Mouse (Mus musculus) gastrocnemius, adult 2 months (tissue): ENCODE results near the gene Unc13a. TPM values are rescaled to one million over a fixed set of nuclear protein-coding genes. Genes with fewer than 3 reads are reported as not detected.

Experiments used
- DNase-seq: peaks from one replicate; pipeline ENCODE4 v3.0.0; 2022
- H3K27ac ChIP-seq: fragments of 200-600 bp; 2 replicates; pipeline ENCODE4 v1.8.1; 2022; ENCODE audit warnings: mild to moderate bottlenecking
- H3K4me3 ChIP-seq: fragments of 200-600 bp; 2 replicates; pipeline ENCODE4 v1.8.1; 2022; ENCODE audit warnings: mild to moderate bottlenecking, moderate library complexity
- CTCF ChIP-seq: fragments of 200-600 bp; IDR thresholded peaks from 2 replicates; pipeline ENCODE4 v1.8.1; 2022; ENCODE audit warnings: antibody characterized with exemption, mild to moderate bottlenecking, moderate library complexity
- intact Hi-C: fragments of 180-260 bp; cut with DNase I; formaldehyde crosslinking; loops from one replicate; pipeline ENCODE4 v1.15.1; 2025
- total RNA-seq, 2 experiments: library from RNA; stranded (reverse); gene quantifications; 2 replicates each; pipeline ENCODE4 v1.2.3; 2021

The Unc13a gene
- total RNA-seq, 2 experiments from 2014 or later, result not detected

GRCm38 (mm10) chr8:71638321-71638720 lies 33.2 kb downstream of the Unc13a start:
- DNase-seq, result no peak
- intact Hi-C loops, result loop anchor here (10.0 kb wide), 1 partner anchor 194 kb away; no protein-coding TSS in a partner anchor

GRCm38 (mm10) chr8:71637149-71638095 lies 34.1 kb downstream of the Unc13a start:
- Histone ChIP-seq H3K4me3 (no peak overlapping the region), H3K27ac (no peak overlapping the region)
- intact Hi-C loops, result loop anchor here (10.0 kb wide), 1 partner anchor 193 kb away; no protein-coding TSS in a partner anchor
- TF ChIP-seq CTCF, result no peak
- DNase-seq, result no peak

More at GRCm38 (mm10) chr8:71638321-71638720, 33.2 kb downstream of the Unc13a start:
- Histone ChIP-seq H3K27ac (no peak overlapping the region), H3K4me3 (no peak overlapping the region)
- no peak for TF ChIP-seq CTCF

DNA sequence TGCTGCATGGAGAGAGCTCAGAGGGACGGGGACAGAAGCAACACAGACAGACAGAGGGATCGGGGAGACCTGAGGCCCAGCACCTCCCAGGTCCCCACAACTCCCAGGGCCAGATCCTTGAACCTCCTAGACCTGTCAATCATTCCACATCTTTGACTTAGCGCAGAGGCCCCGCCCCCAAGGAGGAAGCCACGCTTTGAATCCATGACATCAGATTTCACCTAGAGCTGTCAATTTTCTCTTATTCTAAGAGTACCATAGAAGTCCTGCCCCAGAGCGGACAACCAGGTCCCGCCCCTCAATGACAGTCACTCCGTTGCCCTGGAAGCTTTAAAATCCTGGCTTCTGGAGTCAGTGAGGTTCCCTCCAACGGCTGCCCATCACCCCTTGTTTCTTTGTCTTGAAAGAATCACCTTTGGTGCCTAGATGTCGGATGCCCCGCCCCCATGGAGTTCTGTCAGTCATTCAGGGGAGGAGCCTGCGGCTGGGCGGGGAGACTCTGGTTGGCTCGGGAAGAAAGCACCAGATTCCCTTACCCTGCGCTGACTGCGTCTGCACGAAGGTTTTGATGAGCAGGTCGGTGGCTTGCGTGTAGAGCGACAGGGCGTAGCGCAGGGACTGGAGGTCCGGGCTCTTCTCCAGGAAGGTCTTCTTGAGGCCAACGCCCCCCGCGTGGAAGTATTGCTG lies 37.4 kb downstream of the Unc13a start:
- intact Hi-C loops, result loop anchor here (1.0 to 10.0 kb wide), 2 partner anchors 71 to 189 kb away; no protein-coding TSS in a partner anchor
- no peak overlapping the region for H3K27ac ChIP-seq
- no peak for TF ChIP-seq CTCF
- peak overlapping the region; percentile 13; the same call in 1 of the 2 replicates for H3K4me3 ChIP-seq
- DNase-seq, result peak; percentile 68

DNA sequence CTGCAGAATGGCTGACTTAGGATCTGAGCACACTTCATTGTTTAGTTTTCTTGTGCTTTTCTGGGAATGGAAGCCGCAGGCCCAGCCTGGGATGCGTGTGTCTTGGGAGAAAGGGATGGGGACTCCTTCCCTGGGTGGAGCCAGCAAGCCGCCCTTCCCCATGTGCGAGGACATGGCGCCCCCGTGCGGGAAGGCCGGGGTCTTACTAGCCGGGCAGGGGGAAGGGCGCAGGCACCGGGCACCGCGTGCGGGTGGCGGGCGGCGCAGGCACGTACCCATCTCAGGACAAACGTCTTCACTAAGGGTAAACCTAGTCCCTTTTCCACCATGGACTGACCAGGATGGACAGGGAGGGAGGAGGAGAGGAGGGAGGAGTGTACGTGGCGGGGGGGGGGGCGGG lies 38.4 kb downstream of the Unc13a start:
- Histone ChIP-seq H3K27ac (no peak overlapping the region), H3K4me3 (peak overlapping the region; percentile 36)
- intact Hi-C loops, result loop anchor here (1.0 to 10.0 kb wide), 2 partner anchors 70 to 188 kb away; no protein-coding TSS in a partner anchor
- TF ChIP-seq CTCF, result peak; percentile 74
- peak; percentile 87 for DNase-seq

- no peak for TF ChIP-seq CTCF
- intact Hi-C loops, result loop anchor here (10.0 kb wide), 1 partner anchor 187 kb away; no protein-coding TSS in a partner anchor
- Histone ChIP-seq H3K4me3 (no peak overlapping the region), H3K27ac (no peak overlapping the region)
- no peak for DNase-seq
These were observed 39.7 kb downstream of the Unc13a start for GRCm38 (mm10) chr8:71631897-71632296.

GRCm38 (mm10) chr8:71630761-71631160 lies 40.8 kb downstream of the Unc13a start:
- Histone ChIP-seq H3K4me3 (no peak overlapping the region), H3K27ac (no peak overlapping the region)
- no peak for TF ChIP-seq CTCF
- intact Hi-C loops, result loop anchor here (10.0 kb wide), 1 partner anchor 186 kb away; no protein-coding TSS in a partner anchor
- DNase-seq, result no peak

- peak overlapping the region; percentile 89 for H3K27ac ChIP-seq
- H3K4me3 ChIP-seq, result peak overlapping the region; percentile 75
- TF ChIP-seq CTCF, result no peak
- peak; percentile 72 for DNase-seq
- intact Hi-C loops, result loop anchor here (2.0 to 10.0 kb wide), 2 partner anchors 37 to 185 kb away; partner anchors contain the start of gene Pgls
These were observed 41.8 kb downstream of the Unc13a start for GRCm38 (mm10) chr8:71629781-71630212.

DNA sequence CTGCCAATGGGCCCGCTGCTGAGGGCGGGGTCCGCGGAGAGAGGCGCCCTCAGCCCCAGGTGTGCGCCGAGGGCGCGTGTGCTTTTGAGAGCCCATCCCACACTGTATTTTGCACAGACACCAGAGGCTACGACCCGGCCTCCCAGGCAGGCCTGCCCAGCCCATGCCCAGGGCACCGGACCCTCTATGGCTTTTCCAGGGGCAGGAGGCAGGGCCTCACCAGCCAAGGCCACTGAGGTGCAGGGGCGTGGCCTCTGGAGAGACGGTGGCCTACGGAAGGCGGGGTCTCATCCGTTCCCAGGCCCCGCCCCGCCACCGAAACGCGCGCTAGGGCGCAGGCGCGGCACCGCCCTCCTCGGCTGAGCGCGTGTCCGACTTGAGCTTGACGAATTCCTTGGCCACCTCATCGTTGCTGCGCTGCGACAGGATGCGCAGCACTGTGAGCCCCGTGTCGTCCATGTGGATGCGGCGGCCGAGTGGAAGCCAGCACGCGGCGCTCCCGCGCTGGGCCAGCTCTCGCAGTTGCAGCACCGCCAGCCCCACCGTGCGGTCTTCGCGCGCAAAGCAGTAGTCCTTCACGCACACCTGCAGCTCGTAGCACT lies 42.4 kb downstream of the Unc13a start:
- H3K4me3 ChIP-seq, result peak overlapping the region; percentile 75
- intact Hi-C loops, result loop anchor here (2.0 kb wide), 1 partner anchor 36 kb away; the partner anchor contains the start of gene Pgls
- peak overlapping the region; percentile 89 for H3K27ac ChIP-seq
- DNase-seq, result peak; percentile 95
- TF ChIP-seq CTCF, result peak; percentile 52

- intact Hi-C loops, result loop anchor here (2.0 kb wide), 1 partner anchor 36 kb away; the partner anchor contains the start of gene Pgls
- DNase-seq, result peak; percentile 47
- no peak for TF ChIP-seq CTCF
- peak overlapping the region; percentile 75 for H3K4me3 ChIP-seq
- peak overlapping the region; percentile 89 for H3K27ac ChIP-seq
These were observed 43.0 kb downstream of the Unc13a start for GRCm38 (mm10) chr8:71628396-71629095.

DNA sequence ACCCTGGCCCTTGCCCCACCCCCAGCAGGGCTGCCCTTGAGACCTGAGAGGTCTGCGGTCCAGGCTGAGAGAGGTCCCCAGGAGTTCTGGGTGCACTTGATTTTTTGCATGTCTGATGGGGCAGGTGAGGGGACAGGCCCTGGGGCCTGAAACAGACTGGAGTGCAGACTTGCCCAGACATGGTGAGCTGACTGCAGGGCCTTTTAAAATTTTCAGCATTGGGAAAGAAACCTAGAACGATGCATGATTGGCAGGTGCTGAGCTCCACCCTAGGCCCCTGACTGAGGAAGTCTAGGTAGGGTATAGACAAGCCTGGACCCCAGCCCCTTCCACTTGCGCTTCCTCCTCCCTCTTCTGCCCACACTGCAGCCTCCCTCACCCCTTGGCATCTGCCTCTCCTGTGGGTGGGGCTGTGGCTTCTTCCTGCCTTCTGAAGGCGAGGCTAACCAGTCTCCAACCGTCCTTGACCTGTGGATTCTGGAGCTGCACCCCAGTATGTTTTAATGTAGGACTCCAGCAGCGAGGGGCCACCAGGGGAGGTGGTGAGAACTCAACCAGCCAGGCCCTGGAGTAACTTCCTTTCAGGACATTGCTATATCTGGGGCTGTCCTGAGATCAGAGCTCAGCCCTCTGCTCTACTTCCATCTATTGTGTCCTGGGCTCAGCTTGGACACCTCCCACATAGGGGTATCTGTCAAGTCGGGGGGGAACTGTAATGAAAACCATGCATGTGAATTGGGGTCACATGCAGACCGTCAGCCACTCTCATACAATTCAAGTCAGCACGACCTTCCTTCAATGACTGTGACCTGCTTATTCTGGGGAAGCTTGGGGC lies 44.1 kb downstream of the Unc13a start:
- Histone ChIP-seq H3K27ac (peak overlapping the region; percentile 89), H3K4me3 (no peak overlapping the region)
- intact Hi-C loops, result loop anchor here (2.0 kb wide), 1 partner anchor 35 kb away; the partner anchor contains the start of gene Pgls
- no peak for DNase-seq
- no peak for TF ChIP-seq CTCF
